Mouse (Mus musculus): ENCODE data around the gene Sdhc.
"Not testable (repeated sequence)": the region's sequence is repeated elsewhere in the genome, so short reads cannot be mapped to it uniquely, and the experiment has no call there.

Gene Sdhc

DNA sequence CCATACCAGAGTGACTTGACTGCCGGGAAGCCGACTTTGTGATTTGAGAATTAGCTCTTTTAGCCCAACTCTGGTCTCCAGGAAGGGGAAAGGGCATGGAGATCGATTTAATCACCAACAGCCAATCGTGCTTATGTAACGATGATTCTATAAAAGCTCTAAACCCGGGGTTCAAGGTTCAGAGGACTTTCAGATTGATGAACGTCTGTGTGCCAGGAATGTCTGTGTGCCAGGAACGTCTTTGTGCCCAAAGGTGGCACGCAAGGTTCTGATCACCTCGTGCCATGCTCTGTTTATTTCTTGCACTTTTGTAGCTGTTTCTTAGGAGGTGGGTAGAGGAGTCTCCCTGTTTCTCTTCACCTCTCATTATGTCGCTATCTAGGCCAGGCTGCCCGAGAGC, 18.5 kb upstream of the Sdhc start:
- in situ Hi-C loops (cut with MseI, MboI) = no loop called here

- in situ Hi-C loops (cut with MseI, MboI) = no loop called here
Observed at GRCm38 (mm10) chr1:171165629-171166345, 15.4 kb upstream of the Sdhc start.

GRCm38 (mm10) chr1:171164258-171164657, 13.9 kb upstream of the Sdhc start:
- in situ Hi-C loops (cut with MseI, MboI) = no loop called here

DNA sequence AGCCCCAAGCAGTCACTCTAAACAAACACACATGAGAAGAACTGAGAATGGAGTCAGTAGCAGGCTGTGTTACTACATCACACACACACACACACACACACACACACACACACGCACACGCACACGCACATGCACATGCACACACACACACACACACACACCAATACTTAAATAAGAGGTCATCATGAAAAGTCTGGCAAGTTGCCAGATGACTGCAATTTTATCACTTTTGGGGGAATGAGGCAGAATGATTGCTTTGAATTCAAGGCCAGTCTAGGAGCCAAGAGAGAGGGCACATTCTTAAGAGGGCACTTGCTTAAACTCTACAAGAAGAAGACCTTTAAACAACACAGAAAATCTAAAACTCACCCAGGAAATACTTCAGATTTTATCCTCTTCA, 12.1 kb upstream of the Sdhc start:
- in situ Hi-C loops (cut with MseI, MboI) = no loop called here

- in situ Hi-C loops (cut with MseI, MboI) = no loop called here
Observed at GRCm38 (mm10) chr1:171159485-171159975, 9.1 kb upstream of the Sdhc start.

DNA sequence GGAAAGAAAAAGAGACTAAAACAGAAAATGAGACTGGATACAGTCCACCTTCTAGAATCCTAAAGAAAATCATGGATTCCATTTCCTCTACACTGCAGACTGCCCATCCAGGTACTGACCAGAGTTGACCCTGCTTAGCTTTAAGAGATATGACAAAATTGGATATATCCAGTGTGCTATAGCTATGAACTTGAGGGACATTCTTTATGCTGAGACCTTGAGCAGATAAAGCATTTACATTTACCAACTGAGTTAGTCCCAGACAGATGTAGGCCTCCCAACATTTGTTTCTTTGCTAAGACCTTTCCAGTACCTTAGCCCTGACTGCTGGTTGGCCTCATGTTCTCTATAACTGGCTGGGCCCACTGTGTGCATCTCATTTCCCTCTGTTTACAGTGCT, 7.6 kb upstream of the Sdhc start:
- in situ Hi-C loops (cut with MseI, MboI) = no loop called here

DNA sequence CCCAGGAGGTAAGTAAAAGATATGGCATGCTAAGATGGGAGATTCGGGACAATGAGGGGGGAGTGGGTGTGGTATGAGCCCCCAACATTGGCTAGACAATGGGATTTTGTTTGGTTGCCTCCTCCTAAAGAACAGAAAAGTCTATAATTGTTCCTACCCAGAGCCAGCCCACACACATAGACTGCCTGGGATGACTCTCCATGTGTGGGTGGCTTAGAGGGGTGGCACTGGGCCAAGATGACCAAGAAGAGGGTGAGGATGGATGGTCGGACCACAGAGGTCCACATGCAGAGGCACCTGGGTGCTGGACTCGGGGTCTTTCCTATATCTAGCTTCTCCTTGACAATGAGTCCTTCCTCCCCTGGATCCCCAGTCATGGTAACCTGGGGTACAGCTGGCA, 6.2 kb upstream of the Sdhc start:
- in situ Hi-C loops (cut with MseI, MboI) = no loop called here

GRCm38 (mm10) chr1:171151966-171152365, 1.6 kb upstream of the Sdhc start:
- in situ Hi-C loops (cut with MseI, MboI) = no loop called here

DNA sequence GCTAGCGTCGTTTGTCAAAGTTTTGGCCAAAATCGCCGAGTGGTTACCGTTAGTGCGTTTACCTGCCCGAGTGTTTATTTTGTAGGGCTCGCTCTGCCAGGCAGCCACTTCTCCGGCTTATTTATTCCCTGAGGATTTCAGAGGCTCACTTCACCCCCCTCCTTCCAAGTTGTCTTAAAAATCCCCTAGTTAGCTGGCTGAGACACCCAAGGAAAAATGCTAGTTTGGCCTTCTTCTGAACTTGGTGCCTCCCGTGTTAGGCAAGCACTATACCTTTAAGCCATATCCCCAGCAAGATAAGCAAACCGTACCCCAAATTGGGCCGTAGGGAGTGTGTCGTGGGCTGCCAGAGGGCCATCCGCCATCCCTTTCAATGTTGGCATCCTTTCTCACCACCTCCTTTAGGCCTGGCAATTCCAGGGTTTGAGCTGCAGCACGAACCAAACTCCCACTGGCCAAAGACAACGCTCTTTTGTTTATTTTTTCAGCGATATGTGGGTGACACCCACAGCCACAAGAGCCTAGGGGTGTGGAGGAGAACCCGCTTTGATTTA, 512 bp upstream of the Sdhc start:
- in situ Hi-C loops (cut with MseI, MboI) = no loop called here

DNA sequence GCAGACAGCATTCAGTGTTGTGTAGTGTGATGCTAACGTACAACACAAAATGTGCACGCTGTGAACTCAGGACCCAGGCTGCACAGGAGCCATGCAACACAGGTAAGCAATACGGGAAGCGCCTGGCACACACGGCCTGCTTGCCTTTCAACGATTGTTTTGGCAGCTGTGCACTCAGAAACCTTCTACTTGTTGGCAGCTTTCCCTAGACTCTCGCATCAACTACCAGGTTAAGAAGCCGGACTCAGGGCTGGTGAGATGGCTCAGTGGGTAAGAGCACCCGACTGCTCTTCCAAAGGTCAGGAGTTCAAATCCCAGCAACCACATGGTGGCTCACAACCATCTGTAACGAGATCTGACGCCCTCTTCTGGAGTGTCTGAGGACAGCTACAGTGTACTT, 7.4 kb downstream of the Sdhc start:
- in situ Hi-C loops (cut with MseI, MboI) = not testable (repeated sequence)

- in situ Hi-C loops (cut with MseI, MboI) = not testable (repeated sequence)
Observed at GRCm38 (mm10) chr1:171137486-171138155, 12.8 kb downstream of the Sdhc start.

DNA sequence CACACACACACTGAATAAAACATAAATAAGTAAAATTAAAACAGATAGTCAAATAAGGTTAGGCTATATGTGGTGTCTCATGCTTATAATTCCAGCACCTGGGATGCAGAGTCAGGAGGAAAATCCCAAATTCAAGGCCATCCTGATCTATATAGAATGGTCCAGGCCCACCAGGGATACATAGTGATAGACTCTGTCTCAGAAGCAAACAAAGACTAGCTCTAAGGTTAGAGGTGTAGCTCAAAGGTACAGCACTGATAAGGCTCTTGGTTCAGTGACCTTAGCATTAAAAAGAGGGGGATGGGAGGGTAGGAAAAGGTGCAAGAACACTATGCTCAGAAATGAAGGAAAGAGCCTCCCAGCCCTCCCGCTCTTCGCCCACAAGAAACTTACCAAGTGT, 14.8 kb downstream of the Sdhc start:
- in situ Hi-C loops (cut with MseI, MboI) = no loop called here

DNA sequence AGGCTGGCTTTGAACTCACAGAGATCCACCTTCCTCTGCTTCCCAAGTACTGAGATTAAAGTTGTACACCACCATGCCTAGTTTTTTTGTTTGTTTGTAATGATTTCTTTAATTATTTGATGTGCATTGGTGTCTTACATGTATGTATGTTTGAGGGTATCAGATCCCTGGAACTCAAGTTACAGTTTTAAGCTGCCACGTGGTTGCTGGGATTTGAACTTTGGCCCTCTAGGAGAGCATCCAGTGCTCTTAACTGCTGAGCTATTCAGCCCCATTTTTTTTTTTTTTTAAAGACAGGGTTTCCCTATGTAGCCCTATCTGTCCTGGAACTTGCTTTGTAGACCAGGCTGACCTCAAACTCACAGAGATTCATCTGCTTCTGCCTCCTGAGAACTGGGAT, 19.4 kb downstream of the Sdhc start:
- in situ Hi-C loops (cut with MseI, MboI) = no loop called here

- in situ Hi-C loops (cut with MseI, MboI) = no loop called here
Observed at GRCm38 (mm10) chr1:171129251-171129650, 21.2 kb downstream of the Sdhc start.

GRCm38 (mm10) chr1:171124398-171124797, 26.0 kb downstream of the Sdhc start:
- in situ Hi-C loops (cut with MseI, MboI) = no loop called here

- in situ Hi-C loops (cut with MseI, MboI) = no loop called here
Observed at GRCm38 (mm10) chr1:171122932-171123331, 27.5 kb downstream of the Sdhc start.

- in situ Hi-C loops (cut with MseI, MboI) = no loop called here
Observed at GRCm38 (mm10) chr1:171121839-171122238, 28.6 kb downstream of the Sdhc start.

GRCm38 (mm10) chr1:171120893-171121292, 29.5 kb downstream of the Sdhc start:
- in situ Hi-C loops (cut with MseI, MboI) = no loop called here

- in situ Hi-C loops (cut with MseI, MboI) = loop anchor here (5.0 to 10.0 kb wide), 3 partner anchors 103 to 135 kb away; partner anchors contain the start of genes Tomm40l (in 2 of the 2), Adamts4 (in 1 of the 2), Apoa2 (in 1 of the 2) and Ndufs2 (in 1 of the 2)
Observed at GRCm38 (mm10) chr1:171119405-171119804, 31.0 kb downstream of the Sdhc start.

DNA sequence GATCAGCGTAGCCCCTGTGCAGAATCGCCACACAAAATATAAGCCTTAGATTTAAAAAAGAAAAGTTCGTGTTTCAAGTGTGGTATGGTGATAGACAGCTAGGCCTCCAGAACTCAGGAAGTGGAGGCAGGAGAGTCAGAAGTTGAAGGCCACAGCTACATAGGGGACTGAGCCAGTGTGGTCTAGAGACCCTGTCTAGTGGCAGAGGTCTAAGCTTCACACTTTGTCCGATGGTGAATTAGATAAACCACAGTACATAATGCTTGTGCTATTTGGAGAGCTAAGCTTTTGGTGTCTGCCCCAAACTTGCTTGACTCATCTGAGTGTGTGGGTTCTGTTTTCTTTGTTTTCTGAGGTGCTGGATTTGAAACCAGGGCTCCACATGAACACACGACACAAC, 31.4 kb downstream of the Sdhc start:
- in situ Hi-C loops (cut with MseI, MboI) = loop anchor here (5.0 to 10.0 kb wide), 3 partner anchors 103 to 136 kb away; partner anchors contain the start of genes Tomm40l (in 2 of the 2), Adamts4 (in 1 of the 2), Apoa2 (in 1 of the 2) and Ndufs2 (in 1 of the 2)

DNA sequence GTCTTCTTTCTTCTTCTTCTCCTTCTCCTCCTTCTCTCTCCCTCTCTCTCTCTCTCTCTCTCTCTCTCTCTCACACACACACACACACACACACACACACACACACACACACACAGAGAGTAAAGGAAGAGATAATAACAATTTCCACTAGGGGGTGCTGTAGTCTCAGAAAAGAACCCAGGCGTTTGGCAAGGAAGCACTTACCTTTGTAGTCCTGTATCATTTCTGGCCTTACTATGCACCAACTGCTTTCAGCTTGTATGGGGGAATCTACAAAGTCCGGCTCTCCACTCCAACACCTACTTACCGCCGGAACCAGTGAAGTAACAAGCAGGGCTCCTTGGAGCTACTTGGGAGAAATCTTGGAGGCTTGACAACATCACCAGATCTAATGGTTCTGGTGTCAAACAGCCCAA, 32.1 kb downstream of the Sdhc start:
- in situ Hi-C loops (cut with MseI, MboI) = loop anchor here (5.0 to 10.0 kb wide), 3 partner anchors 104 to 137 kb away; partner anchors contain the start of genes Tomm40l (in 2 of the 2), Adamts4 (in 1 of the 2), Apoa2 (in 1 of the 2) and Ndufs2 (in 1 of the 2)

DNA sequence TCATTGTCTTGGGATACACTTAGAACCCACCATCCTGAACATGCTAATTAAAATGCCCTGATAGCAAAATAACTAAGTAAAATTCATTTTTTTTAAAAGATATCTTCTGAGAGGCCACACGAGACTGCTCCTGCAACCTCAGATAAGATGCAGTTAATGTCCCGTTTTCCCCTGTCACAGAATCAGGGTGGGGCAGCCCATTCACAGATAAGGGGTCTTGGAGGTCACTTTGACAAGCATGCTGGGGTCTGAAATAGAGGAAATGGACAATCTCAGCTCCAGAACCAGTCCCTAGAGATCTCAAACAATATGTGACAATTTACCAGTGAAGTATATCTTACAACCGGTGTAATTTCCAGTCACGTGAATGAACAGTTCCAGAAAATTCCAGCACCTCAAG, 34.1 kb downstream of the Sdhc start:
- in situ Hi-C loops (cut with MseI, MboI) = loop anchor here (5.0 to 10.0 kb wide), 3 partner anchors 106 to 139 kb away; partner anchors contain the start of genes Tomm40l (in 2 of the 2), Adamts4 (in 1 of the 2), Apoa2 (in 1 of the 2) and Ndufs2 (in 1 of the 2)
